Mouse (Mus musculus) hindbrain, embryonic 16.5 days (tissue): ENCODE measurements at regions not wholly inside any gene's neighbourhood (a gene's known extent, or its start where the extent isn't known, plus 50 kb on each side); places are given as distances from the start of the nearest gene placed in this dataset.
A peak's percentile ranks its signal among the peaks of the same experiment; 100 is the strongest.

Experiments used
- ATAC-seq: fragments of 200-750 bp; cut with Nextera tagmentation; 2 replicates; pipeline ENCODE4 v1.8.0; 2017; ENCODE audit warnings: moderate TSS enrichment, moderate library complexity
- H3K27ac ChIP-seq: fragments of 300-500 bp; sonication (generic); 2 replicates; pipeline ENCODE4 v1.5.1; 2014; ENCODE audit warnings: low read depth, mild to moderate bottlenecking, control low read depth, low read length, moderate library complexity
- H3K27me3 ChIP-seq: fragments of 300-500 bp; sonication (generic); replicated peaks from 2 replicates; pipeline ENCODE4 v1.6.1; 2014; ENCODE audit warnings: low read length; ENCODE audit not compliant: control insufficient read depth, insufficient read depth
- H3K36me3 ChIP-seq: fragments of 300-500 bp; sonication (generic); 2 replicates; pipeline ENCODE4 v1.6.1; 2014; ENCODE audit warnings: mild to moderate bottlenecking, low read length, moderate library complexity, mixed read lengths; ENCODE audit not compliant: control insufficient read depth, insufficient read depth
- H3K4me1 ChIP-seq: fragments of 300-500 bp; sonication (generic); 2 replicates; pipeline ENCODE4 v1.6.1; 2014; ENCODE audit warnings: low read depth, low read length; ENCODE audit not compliant: control insufficient read depth, insufficient read depth
- H3K4me2 ChIP-seq: fragments of 300-500 bp; sonication (generic); 2 replicates; pipeline ENCODE4 v1.6.1; 2014; ENCODE audit warnings: mild to moderate bottlenecking, low read length, control low read depth, moderate library complexity
- H3K4me3 ChIP-seq: fragments of 300-500 bp; sonication (generic); 2 replicates; pipeline ENCODE4 v1.5.1; 2014; ENCODE audit warnings: mild to moderate bottlenecking, low read length, control low read depth, moderate library complexity
- H3K9ac ChIP-seq: fragments of 300-500 bp; sonication (generic); 2 replicates; pipeline ENCODE4 v1.6.1; 2014; ENCODE audit warnings: low read depth, mild to moderate bottlenecking, control low read depth, low read length, moderate library complexity
- H3K9me3 ChIP-seq: fragments of 300-500 bp; sonication (generic); 2 replicates; pipeline ENCODE4 v1.6.1; 2014; ENCODE audit warnings: mild to moderate bottlenecking, low read length, moderate library complexity; ENCODE audit not compliant: control insufficient read depth
- WGBS: fragments of 180-500 bp; shearing (Covaris S2); extraction: QIAGEN DNeasy Blood & Tissue Kit; methylation state at CpG from one replicate; pipeline ENCODE4 v1.1.7; 2014; 5-methylcytosine and 5-hydroxymethylcytosine counted together

- peaks cover 17% of the 10 kb centered on the region for H3K4me1 ChIP-seq
- no peak for ATAC-seq
- H3K27ac ChIP-seq = no peak overlapping the region
- no peak overlapping the region for H3K9ac ChIP-seq
- H3K4me2 ChIP-seq = no peak overlapping the region
- no peaks in the 10 kb centered on the region for H3K9me3 ChIP-seq
- no peaks in the 10 kb centered on the region; the same call in none of the 2 replicates for H3K27me3 ChIP-seq
- H3K36me3 ChIP-seq = no peaks in the 10 kb centered on the region
- no peak overlapping the region for H3K4me3 ChIP-seq
- 67% methylated on average over 4 of the region's 4 CpGs for WGBS
These were observed 163.8 kb downstream of the Gm26897 start for GRCm38 (mm10) chr5:111897568-111897967.

- Histone ChIP-seq H3K4me3 (no peak overlapping the region), H3K27me3 (no peaks in the 10 kb centered on the region; the same call in none of the 2 replicates), H3K9me3 (no peaks in the 10 kb centered on the region), H3K9ac (no peak overlapping the region), H3K36me3 (no peaks in the 10 kb centered on the region), H3K4me2 (no peak overlapping the region), H3K27ac (no peak overlapping the region), H3K4me1 (peaks cover 16% of the 10 kb centered on the region)
- 18% methylated on average over 12 of the region's 12 CpGs for WGBS
- ATAC-seq = no peak
These were observed 164.8 kb downstream of the Gm26897 start for GRCm38 (mm10) chr5:111898482-111898881.

GRCm38 (mm10) chr5:111901197-111901596 is 167.5 kb downstream of the Gm26897 start:
- Histone ChIP-seq H3K4me2 (no peak overlapping the region), H3K9ac (no peak overlapping the region), H3K36me3 (no peaks in the 10 kb centered on the region), H3K4me3 (no peak overlapping the region), H3K27me3 (no peaks in the 10 kb centered on the region; the same call in 1 of the 2 replicates), H3K4me1 (peaks cover 3% of the 10 kb centered on the region), H3K27ac (no peak overlapping the region), H3K9me3 (no peaks in the 10 kb centered on the region)
- WGBS = 33% methylated on average over 5 of the region's 5 CpGs
- no peak for ATAC-seq

- Histone ChIP-seq H3K4me3 (no peak overlapping the region), H3K36me3 (no peaks in the 10 kb centered on the region), H3K9me3 (no peaks in the 10 kb centered on the region), H3K9ac (no peak overlapping the region), H3K4me2 (no peak overlapping the region), H3K4me1 (peaks cover 3% of the 10 kb centered on the region), H3K27ac (no peak overlapping the region), H3K27me3 (no peaks in the 10 kb centered on the region; the same call in 1 of the 2 replicates)
- WGBS = 25% methylated on average over 5 of the region's 5 CpGs
- ATAC-seq = no peak
These were observed 168.0 kb downstream of the Gm26897 start for GRCm38 (mm10) chr5:111901678-111902077.

- WGBS = 51% methylated on average over 14 of the region's 14 CpGs
- Histone ChIP-seq H3K9ac (no peak overlapping the region), H3K27ac (no peak overlapping the region), H3K4me2 (no peak overlapping the region), H3K9me3 (no peaks in the 10 kb centered on the region), H3K4me1 (no peaks in the 10 kb centered on the region), H3K36me3 (no peaks in the 10 kb centered on the region), H3K4me3 (no peak overlapping the region), H3K27me3 (no peaks in the 10 kb centered on the region)
- ATAC-seq = 0 out of 2 replicates have a peak, but pooled peaks have one; percentile 30
These were observed 174.4 kb downstream of the Gm26897 start for GRCm38 (mm10) chr5:111908085-111908484.

GRCm38 (mm10) chr5:111910514-111910913 is 176.8 kb downstream of the Gm26897 start:
- Histone ChIP-seq H3K36me3 (no peaks in the 10 kb centered on the region), H3K4me1 (peaks cover 3% of the 10 kb centered on the region), H3K4me3 (no peak overlapping the region), H3K27ac (no peak overlapping the region), H3K9ac (no peak overlapping the region), H3K27me3 (no peaks in the 10 kb centered on the region), H3K9me3 (no peaks in the 10 kb centered on the region), H3K4me2 (no peak overlapping the region)
- no peak for ATAC-seq
- 53% methylated on average over 8 of the region's 8 CpGs for WGBS

GRCm38 (mm10) chr5:111913354-111913753 is 179.6 kb downstream of the Gm26897 start:
- WGBS = 16% methylated on average over 7 of the region's 7 CpGs
- Histone ChIP-seq H3K9me3 (no peaks in the 10 kb centered on the region), H3K27ac (0 out of 2 replicates have a peak overlapping the region, but pooled peaks have one; percentile 44), H3K4me1 (peaks cover 15% of the 10 kb centered on the region), H3K27me3 (no peaks in the 10 kb centered on the region), H3K4me3 (no peak overlapping the region), H3K9ac (no peak overlapping the region), H3K36me3 (no peaks in the 10 kb centered on the region), H3K4me2 (no peak overlapping the region)
- no peak for ATAC-seq

GRCm38 (mm10) chr5:111914296-111914695 is 180.6 kb downstream of the Gm26897 start:
- peaks cover 16% of the 10 kb centered on the region for H3K4me1 ChIP-seq
- no peaks in the 10 kb centered on the region for H3K9me3 ChIP-seq
- no peak overlapping the region for H3K27ac ChIP-seq
- no peak overlapping the region for H3K4me3 ChIP-seq
- no peak overlapping the region for H3K9ac ChIP-seq
- WGBS = 81% methylated on average over 3 of the region's 3 CpGs
- no peaks in the 10 kb centered on the region for H3K36me3 ChIP-seq
- no peak for ATAC-seq
- H3K27me3 ChIP-seq = no peaks in the 10 kb centered on the region
- no peak overlapping the region for H3K4me2 ChIP-seq

GRCm38 (mm10) chr5:111917643-111918252 is 184.0 kb downstream of the Gm26897 start:
- 0 out of 2 replicates have a peak overlapping the region, but pooled peaks have one; percentile 38 for H3K9ac ChIP-seq

More at GRCm38 (mm10) chr5:111917643-111918252, 184.0 kb downstream of the Gm26897 start:
- Histone ChIP-seq H3K36me3 (no peaks in the 10 kb centered on the region), H3K27me3 (no peaks in the 10 kb centered on the region), H3K27ac (peak overlapping the region; percentile 63), H3K9me3 (no peaks in the 10 kb centered on the region), H3K4me1 (peaks cover 18% of the 10 kb centered on the region), H3K4me3 (no peak overlapping the region), H3K4me2 (no peak overlapping the region)
- WGBS = 15% methylated on average over 8 of the region's 8 CpGs
- peak; percentile 78 for ATAC-seq
